Mouse (Mus musculus): ENCODE data around the gene Rasl12.

Gene Rasl12

GRCm38 (mm10) chr9:65392638-65393364 lies 5.5 kb upstream of the Rasl12 start:
- DNase-seq (ENCODE audit: low spot score): peak; percentile 89

GRCm38 (mm10) chr9:65393606-65394005 lies 4.7 kb upstream of the Rasl12 start:
- no peak for DNase-seq (ENCODE audit: low spot score)

DNA sequence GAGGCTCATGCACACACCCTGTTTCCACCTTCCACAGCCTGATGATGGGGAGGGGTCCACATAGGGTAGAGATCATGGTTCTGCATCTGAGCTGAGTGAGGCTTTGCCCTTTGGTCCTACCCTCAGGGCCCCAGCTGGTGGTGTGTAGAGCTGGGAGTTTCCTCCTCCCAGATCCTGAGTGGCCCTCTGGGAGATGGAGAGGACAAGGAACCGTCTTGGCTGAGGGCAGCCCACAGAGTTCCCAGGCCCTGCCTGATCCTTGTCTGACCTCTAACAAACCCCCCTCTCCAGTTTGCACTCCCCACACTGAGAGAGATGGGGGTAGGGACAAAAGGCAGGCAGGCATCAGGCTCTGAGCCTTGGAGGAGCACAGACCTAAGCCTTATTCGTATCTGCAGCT lies 3.9 kb upstream of the Rasl12 start:
- no peak for DNase-seq (ENCODE audit: low spot score)

GRCm38 (mm10) chr9:65399934-65400333 lies 1.6 kb downstream of the Rasl12 start:
- DNase-seq (ENCODE audit: low spot score): no peak

- DNase-seq (ENCODE audit: low spot score): peak; percentile 82
Measured at GRCm38 (mm10) chr9:65404331-65405183, 6.3 kb downstream of the Rasl12 start.

GRCm38 (mm10) chr9:65405184-65405449 lies 6.8 kb downstream of the Rasl12 start:
- no peak for DNase-seq (ENCODE audit: low spot score)

GRCm38 (mm10) chr9:65407327-65407726 lies 9.0 kb downstream of the Rasl12 start:
- DNase-seq (ENCODE audit: low spot score): no peak

GRCm38 (mm10) chr9:65407861-65408260 lies 9.6 kb downstream of the Rasl12 start:
- DNase-seq (ENCODE audit: low spot score): no peak

GRCm38 (mm10) chr9:65408871-65409295 lies 10.6 kb downstream of the Rasl12 start:
- no peak for DNase-seq (ENCODE audit: low spot score)

DNA sequence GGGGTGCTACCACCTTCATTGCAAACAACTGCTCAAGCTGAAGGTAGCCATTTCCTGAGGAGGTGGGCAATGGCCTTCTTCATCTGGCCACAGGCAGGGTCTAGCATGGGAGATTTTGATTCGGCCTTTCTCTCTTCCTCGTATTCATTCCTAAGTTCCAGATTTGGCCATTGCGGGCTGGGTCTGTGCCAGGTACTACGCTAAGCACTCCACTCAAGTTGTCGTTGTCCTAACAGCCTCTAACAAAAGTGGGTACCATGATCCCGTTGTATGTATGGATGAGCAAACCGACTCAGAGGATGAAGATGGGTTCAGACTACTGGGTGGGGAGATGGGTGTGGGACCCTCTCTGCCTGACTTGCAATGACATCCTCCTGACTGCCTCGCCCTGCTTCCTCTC lies 12.1 kb downstream of the Rasl12 start:
- DNase-seq (ENCODE audit: low spot score): no peak

GRCm38 (mm10) chr9:65411326-65411725 lies 13.0 kb downstream of the Rasl12 start:
- DNase-seq (ENCODE audit: low spot score): no peak

GRCm38 (mm10) chr9:65417738-65418137 lies 19.4 kb downstream of the Rasl12 start:
- DNase-seq (ENCODE audit: low spot score): no peak

- DNase-seq (ENCODE audit: low spot score): no peak
Measured at GRCm38 (mm10) chr9:65419633-65420032, 21.3 kb downstream of the Rasl12 start.

DNA sequence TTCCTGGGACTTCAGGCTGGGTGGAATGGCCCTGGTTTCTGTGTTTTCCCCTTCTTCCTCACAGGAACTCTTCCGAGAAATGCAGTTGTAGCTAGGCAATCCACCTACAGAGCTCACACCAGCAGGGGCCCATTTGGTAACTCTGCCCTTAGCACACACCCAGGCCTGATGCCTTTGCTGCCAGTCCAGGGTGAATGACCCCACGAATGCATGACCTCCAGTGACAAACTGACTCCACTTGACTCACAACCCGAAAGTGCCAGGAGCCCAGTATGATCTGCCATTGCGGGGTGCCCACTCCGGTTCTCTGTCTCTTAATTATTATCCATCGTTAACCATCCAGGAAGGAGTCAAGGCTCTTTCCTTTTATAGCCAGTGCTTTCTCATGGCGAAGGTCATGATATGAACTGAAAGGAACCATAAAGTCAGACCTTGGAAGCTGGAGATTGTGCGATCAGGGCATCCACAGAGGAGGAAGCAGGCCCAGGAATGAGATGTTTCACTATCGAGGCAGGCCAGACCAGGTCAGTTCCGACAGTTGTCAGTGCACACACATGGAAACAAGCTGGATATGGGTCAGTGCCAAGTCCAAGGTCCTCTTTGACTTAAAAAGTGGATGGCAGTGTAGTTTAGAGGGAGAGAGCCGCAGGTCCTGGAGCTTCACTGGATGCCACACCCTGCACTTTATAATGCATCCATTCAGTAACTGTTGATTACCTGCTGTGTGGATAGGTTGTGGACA lies 24.6 kb downstream of the Rasl12 start, which contains the start of gene Slc51b:
Gene Slc51b, minus strand, starts transcription at position 196 of the 742 bp plus-strand sequence.
- DNase-seq (ENCODE audit: low spot score): no peak

DNA sequence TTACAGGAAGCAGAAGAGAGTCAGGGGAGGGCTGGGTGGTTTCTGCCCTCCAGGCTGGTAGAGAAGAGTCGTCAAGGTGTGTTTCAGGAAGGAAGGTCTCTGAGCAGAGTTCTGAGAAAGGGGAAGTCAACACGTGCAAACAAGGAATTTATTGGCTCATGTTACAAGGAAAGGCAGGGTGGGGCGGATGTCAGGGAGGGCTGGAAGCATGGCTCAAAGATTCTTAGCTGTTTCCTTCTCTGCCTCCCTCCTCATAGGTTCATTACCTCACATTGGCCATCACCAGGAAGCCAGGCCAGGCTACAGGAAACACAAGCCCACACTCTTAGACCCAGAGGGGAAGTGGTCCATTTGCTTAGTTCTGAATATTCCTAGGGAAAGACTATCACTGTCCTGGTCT lies 26.1 kb downstream of the Rasl12 start:
- no peak for DNase-seq (ENCODE audit: low spot score)

DNA sequence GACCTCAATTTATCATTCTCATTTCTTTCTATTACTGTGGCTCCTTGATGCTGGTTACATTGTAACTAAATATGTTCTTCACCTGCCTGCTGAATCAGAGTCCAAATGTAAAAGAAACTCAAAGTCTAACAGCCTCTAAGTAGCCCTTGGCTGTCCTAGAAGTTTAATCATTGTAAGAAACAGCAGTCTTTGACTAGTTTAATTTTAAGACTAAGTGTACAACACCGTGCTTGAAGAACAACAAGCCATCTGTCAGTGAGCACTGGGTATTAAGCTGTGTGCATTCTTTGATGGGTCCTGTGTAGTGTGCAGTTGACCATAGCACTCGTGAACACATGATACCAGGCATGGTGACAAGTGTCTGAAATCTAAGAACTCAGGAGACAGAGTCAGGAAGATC lies 29.2 kb downstream of the Rasl12 start:
- no peak for DNase-seq (ENCODE audit: low spot score)

DNA sequence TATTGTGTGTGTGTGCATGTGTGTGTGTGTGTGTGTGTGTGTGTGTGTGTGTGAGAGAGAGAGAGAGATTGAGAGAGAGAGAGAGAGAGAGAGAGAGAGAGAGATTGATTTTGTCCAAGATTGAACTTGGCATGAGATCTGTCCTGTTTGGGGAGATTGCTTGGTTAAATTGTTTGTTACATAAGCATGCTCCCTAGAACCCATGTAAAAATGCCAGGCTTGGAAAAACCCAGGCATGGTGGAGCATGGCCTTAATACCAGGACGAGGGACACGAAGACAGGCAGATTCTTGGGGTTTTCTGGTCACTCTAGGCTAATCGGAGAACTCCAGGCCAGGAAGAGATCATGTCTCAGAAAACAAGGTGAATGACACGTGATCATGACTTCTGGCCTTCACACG lies 29.7 kb downstream of the Rasl12 start:
- no peak for DNase-seq (ENCODE audit: low spot score)

- no peak for DNase-seq (ENCODE audit: low spot score)
Measured at GRCm38 (mm10) chr9:65430401-65430800, 32.1 kb downstream of the Rasl12 start.

GRCm38 (mm10) chr9:65430921-65431320 lies 32.6 kb downstream of the Rasl12 start:
- DNase-seq (ENCODE audit: low spot score): no peak

GRCm38 (mm10) chr9:65432236-65432635 lies 33.9 kb downstream of the Rasl12 start:
- DNase-seq (ENCODE audit: low spot score): peak; percentile 87

DNA sequence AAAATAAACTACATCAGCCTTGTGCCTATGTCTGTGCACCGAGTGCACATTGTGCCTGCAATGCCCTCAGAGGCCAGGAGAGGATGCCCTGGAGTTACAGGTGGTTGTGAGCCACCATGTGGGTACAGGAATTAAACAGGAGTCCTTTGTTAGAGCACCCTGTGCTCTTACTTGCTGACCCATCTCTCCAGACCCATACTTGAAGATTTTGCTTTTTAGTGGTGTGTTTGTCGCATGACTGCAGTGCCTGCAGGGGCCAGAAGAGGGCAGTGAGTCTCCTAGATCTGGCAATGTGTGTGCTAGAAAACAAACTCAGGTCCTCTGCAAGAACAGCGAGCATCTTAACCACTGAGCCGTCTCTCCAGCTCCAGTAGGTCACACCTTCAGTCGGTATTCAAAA lies 35.8 kb downstream of the Rasl12 start:
- DNase-seq (ENCODE audit: low spot score): peak; percentile 81

GRCm38 (mm10) chr9:65435211-65435610 lies 36.9 kb downstream of the Rasl12 start:
- DNase-seq (ENCODE audit: low spot score): no peak
